Mouse (Mus musculus): ENCODE measurements around the gene Flot1. TPM values are rescaled to one million over a fixed set of nuclear protein-coding genes. Genes with fewer than 3 reads are reported as not detected.
A peak's percentile ranks its signal among the peaks of the same experiment; 100 is the strongest.

Gene Flot1
- total and polyA plus RNA-seq, 2 experiments from 2014 or later, result 103 to 113 TPM

DNA sequence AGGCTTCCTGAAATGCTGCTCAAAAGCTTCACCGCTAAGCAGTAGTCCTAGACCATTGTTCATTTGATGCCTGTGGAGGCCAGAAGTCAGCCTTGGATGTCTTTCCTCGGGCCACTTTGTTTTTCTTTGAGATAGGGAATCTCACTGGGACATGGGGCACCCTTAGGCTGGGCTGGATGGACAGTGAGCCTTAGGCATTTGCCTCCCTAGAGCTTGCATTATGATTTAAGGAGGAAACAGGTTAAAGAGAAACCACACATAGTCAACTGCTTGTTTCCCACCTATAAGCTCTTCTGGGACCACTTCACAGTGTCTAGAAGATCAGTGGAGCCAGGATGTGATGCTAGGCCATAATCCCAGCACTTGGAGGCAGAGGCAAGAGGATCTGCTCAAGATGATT, 36.8 kb downstream of the Flot1 start:
- 78% methylated on average over 2 of the region's 2 CpGs for WGBS
- Histone ChIP-seq H3K9ac (no peak overlapping the region), H3K4me2 (ENCODE audit: low read depth) (no peak overlapping the region)

DNA sequence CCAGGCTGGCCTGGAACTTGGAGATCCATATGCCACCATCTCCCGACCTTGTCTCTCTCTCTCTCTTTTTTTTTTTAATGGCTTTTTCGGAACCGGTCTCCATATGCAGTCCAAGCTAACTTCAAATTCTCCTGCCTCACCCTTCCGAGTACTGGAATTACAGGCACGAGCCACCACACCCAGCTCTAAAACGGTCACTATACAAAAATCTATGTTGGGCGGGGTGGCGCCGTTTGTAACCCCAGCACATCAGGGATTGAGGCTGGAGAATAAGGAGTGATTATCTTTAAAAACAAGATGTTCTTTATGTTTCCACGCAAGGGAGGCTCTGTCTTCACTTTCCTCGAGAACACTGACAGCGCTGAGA, 37.8 kb downstream of the Flot1 start:
- no peak; the same call in 1 of the 2 replicates for ATAC-seq
- no peaks in the 10 kb centered on the region for H3K9me3 ChIP-seq (ENCODE audit: low read length)
- TF ChIP-seq CTCF (IDR thresholded peaks at IDR 0.05; ENCODE audit: low read depth), result no peak

More for the DNA sequence above, 36.8 kb downstream of the Flot1 start:
- Histone ChIP-seq H3K9me3 (ENCODE audit: low read length) (no peaks in the 10 kb centered on the region), H3K27ac (ENCODE audit: low read depth, low read length) (no peak overlapping the region), H3K36me3 (ENCODE audit: insufficient read depth) (peaks cover 11% of the 10 kb centered on the region; the same call in 1 of the 2 replicates), H3K27me3 (ENCODE audit: insufficient read depth, low read length) (no peaks in the 10 kb centered on the region), H3K4me3 (ENCODE audit: low read depth, low read length) (no peak overlapping the region), H3K4me1 (ENCODE audit: insufficient read depth) (0 out of 2 replicates have a peak, but pooled peaks cover 7% of the 10 kb centered on the region)
- TF ChIP-seq CTCF (IDR thresholded peaks at IDR 0.05; ENCODE audit: low read depth), result no peak
- ATAC-seq, result no peak
- DNase-seq, result no peak

DNA sequence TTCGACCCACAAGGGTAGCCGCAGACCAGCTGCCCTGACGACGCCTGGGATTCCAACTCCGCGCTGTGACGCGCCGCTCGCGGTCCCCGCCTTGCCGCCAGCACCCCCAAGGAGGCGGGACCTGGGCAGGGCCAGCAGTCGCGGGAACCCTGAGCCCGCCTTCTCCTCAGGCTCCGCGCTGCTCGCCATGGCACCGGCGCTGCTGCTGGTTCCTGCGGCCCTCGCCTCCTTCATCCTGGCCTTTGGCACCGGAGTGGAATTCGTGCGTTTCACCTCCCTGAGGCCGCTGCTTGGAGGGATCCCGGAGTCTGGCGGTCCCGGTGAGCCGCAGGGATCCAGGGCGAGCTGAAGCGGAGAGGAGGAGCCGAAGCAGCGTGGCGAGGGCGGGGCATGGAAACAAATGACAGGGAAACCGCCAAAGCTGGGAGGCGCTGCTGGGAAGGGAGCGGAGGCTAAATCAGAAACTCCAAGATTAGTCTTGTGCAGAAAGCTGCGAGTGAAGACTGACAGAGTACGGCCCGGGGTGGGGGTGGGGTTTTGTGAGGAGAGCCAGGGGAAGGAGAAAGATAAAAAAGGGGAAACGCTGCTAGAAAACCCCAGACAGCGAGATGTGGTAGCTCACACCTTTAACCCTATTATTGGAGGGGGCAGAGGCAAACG, 38.3 kb downstream of the Flot1 start, which contains the start of gene Nrm:
TSS of gene Nrm (plus strand) at position 121 of the 660 bp plus-strand sequence.
- peak within 1 kb of the TSS; percentile 60 for H3K4me2 ChIP-seq (ENCODE audit: low read depth)
- H3K36me3 ChIP-seq (ENCODE audit: insufficient read depth), result peaks cover 7% of the 10 kb centered on the region; the same call in 1 of the 2 replicates
- DNase-seq (peak; percentile 94), ATAC-seq (peak; percentile 95)
- peak within 1 kb of the TSS; percentile 94 for H3K27ac ChIP-seq (ENCODE audit: low read depth, low read length)
- H3K9ac ChIP-seq, result peak within 1 kb of the TSS; percentile 80
- H3K9me3 ChIP-seq (ENCODE audit: low read length), result no peaks in the 10 kb centered on the region
- peak within 1 kb of the TSS; percentile 76 for H3K4me3 ChIP-seq (ENCODE audit: low read depth, low read length)
- peaks cover 7% of the 10 kb centered on the region; the same call in 1 of the 2 replicates for H3K4me1 ChIP-seq (ENCODE audit: insufficient read depth)
- WGBS, result 2% methylated on average over 47 of the region's 47 CpGs
- no peaks in the 10 kb centered on the region for H3K27me3 ChIP-seq (ENCODE audit: insufficient read depth, low read length)
- peak; percentile 70 for TF ChIP-seq CTCF (IDR thresholded peaks at IDR 0.05; ENCODE audit: low read depth)

More for the DNA sequence above, 37.8 kb downstream of the Flot1 start:
- H3K27me3 ChIP-seq (ENCODE audit: insufficient read depth, low read length), result no peaks in the 10 kb centered on the region
- WGBS, result 4% methylated on average over 12 of the region's 12 CpGs
- peaks cover 7% of the 10 kb centered on the region; the same call in 1 of the 2 replicates for H3K4me1 ChIP-seq (ENCODE audit: insufficient read depth)
- H3K9ac ChIP-seq, result peak overlapping the region; percentile 80
- no peak for DNase-seq
- H3K36me3 ChIP-seq (ENCODE audit: insufficient read depth), result peaks cover 7% of the 10 kb centered on the region; the same call in 1 of the 2 replicates
- peak overlapping the region; percentile 76 for H3K4me3 ChIP-seq (ENCODE audit: low read depth, low read length)
- H3K27ac ChIP-seq (ENCODE audit: low read depth, low read length), result peak overlapping the region; percentile 94
- H3K4me2 ChIP-seq (ENCODE audit: low read depth), result peak overlapping the region; percentile 60

DNA sequence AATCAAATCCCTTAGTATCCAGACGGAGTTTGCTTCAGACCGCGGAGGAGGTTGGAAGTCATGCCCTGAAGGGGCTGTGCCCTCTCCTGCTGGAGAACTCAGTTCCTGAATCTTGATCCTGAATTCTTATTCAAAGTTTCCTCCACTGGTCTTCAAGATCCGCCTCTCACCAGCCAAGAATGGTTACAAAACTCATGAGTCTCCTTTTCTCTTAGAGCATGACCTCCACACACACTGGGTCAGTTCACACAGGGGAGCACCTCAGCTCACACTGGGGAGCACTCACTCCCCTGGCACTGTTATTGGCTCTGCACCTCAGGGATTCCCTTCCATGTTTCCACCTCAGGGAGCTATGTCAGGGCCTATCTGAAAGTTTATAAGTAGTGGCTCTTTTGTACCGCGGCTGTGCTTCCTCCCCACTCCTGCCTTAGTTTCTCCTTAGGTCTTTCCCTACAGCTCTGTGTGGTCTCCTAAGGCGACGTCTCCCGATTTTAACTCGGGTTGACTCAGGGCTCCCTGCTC, 41.9 kb downstream of the Flot1 start:
- DNase-seq, result no peak
- no peaks in the 10 kb centered on the region for H3K9me3 ChIP-seq (ENCODE audit: low read length)
- H3K27me3 ChIP-seq (ENCODE audit: insufficient read depth, low read length), result no peaks in the 10 kb centered on the region
- TF ChIP-seq CTCF (IDR thresholded peaks at IDR 0.05; ENCODE audit: low read depth), result no peak
- H3K4me2 ChIP-seq (ENCODE audit: low read depth), result peak overlapping the region; percentile 56
- peaks cover 23% of the 10 kb centered on the region for H3K4me1 ChIP-seq (ENCODE audit: insufficient read depth)
- peak overlapping the region; percentile 70 for H3K4me3 ChIP-seq (ENCODE audit: low read depth, low read length)
- no peaks in the 10 kb centered on the region for H3K36me3 ChIP-seq (ENCODE audit: insufficient read depth)
- peak overlapping the region; percentile 61 for H3K9ac ChIP-seq
- WGBS, result 25% methylated on average over 10 of the region's 10 CpGs
- peak overlapping the region; percentile 83 for H3K27ac ChIP-seq (ENCODE audit: low read depth, low read length)
- no peak for ATAC-seq

DNA sequence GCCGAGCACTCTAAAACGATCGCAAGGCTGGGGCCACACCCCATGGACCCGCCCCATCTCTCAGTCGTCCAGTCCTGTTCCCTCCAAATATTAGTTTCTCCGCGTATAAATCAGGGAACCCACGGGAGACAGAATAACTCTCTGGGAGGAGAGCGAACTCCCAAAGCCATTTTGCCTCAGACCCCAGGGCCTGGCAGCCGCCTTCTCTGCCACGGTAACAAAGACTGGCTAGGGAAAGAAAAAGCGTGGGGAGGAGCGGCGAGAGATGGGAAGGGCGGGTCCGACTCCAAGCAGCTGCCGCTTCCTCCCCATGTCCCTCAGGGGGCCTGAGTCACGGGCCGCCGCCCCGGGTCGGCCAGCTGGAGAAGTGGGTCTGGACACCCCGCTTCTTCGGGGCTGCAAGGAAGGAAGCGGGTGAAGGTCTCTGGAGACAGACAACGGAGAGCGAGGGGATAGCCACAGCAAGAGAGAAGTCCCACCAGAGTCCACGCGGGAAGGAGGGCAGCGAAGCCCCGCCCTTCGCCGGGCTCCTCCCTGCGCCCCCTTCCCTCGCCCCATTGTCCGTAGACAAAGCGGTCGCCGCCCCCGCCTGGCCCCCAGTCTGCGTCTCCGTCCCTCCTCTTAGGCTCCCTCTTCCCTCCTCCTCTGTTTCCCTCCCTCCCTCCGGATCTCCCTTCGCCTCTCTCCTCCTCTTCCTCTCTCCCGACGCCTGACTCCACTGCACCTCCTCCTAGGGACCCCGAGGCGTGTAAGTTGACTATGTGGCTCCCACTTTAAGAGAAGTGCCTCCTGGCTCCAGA, 42.7 kb downstream of the Flot1 start, which contains the start of gene Ppp1r18:
TSS of gene Ppp1r18 (plus strand) at position 113 of the 800 bp plus-strand sequence.
- peak; percentile 80 for DNase-seq
- Histone ChIP-seq H3K36me3 (ENCODE audit: insufficient read depth) (no peaks in the 10 kb centered on the region), H3K4me1 (ENCODE audit: insufficient read depth) (peaks cover 29% of the 10 kb centered on the region), H3K4me2 (ENCODE audit: low read depth) (peak within 1 kb of the TSS; percentile 56), H3K27me3 (ENCODE audit: insufficient read depth, low read length) (no peaks in the 10 kb centered on the region), H3K9me3 (ENCODE audit: low read length) (no peaks in the 10 kb centered on the region), H3K27ac (ENCODE audit: low read depth, low read length) (peak within 1 kb of the TSS; percentile 83), H3K9ac (peak within 1 kb of the TSS; percentile 61), H3K4me3 (ENCODE audit: low read depth, low read length) (peak within 1 kb of the TSS; percentile 70)
- TF ChIP-seq CTCF (IDR thresholded peaks at IDR 0.05; ENCODE audit: low read depth), result no peak
- peak; percentile 36 for ATAC-seq
- WGBS, result under 1% methylated on average over 43 of the region's 48 CpGs

DNA sequence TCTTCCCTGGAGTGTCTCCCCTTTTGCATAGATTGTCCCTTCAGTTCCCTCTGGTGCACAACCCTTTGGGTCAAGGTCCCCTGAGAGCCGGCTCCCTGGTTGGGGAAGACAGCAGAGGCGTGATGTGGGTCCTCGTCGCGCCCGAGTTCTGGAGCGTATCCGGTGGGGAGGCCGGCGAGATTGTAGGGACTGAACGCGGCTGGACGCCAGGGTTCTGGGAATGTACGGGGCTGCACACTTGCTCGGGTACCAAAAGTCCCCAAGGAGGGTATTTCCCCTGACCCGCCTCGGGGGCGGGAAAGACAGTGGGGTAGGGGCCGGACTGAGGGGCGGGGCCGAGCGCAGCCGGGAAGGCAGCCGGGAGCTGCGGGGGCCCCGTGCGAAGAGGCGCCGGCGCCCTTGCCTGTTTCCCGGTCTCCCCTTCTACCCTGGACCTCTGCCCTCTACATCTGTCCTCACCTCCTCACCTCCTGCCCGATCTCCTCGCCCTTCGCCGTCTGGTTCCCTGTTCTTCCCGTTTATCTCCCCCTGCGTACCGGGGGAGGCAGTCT, 43.3 kb downstream of the Flot1 start:
- peaks cover 27% of the 10 kb centered on the region for H3K4me1 ChIP-seq (ENCODE audit: insufficient read depth)
- H3K27me3 ChIP-seq (ENCODE audit: insufficient read depth, low read length), result no peaks in the 10 kb centered on the region
- TF ChIP-seq CTCF (IDR thresholded peaks at IDR 0.05; ENCODE audit: low read depth), result no peak
- peak overlapping the region; percentile 61 for H3K9ac ChIP-seq
- ATAC-seq (peak; percentile 32), DNase-seq (no peak)
- peak overlapping the region; percentile 56 for H3K4me2 ChIP-seq (ENCODE audit: low read depth)
- under 1% methylated on average over 37 of the region's 38 CpGs for WGBS
- no peaks in the 10 kb centered on the region for H3K36me3 ChIP-seq (ENCODE audit: insufficient read depth)
- H3K4me3 ChIP-seq (ENCODE audit: low read depth, low read length), result peak overlapping the region; percentile 70
- peak overlapping the region; percentile 83 for H3K27ac ChIP-seq (ENCODE audit: low read depth, low read length)
- no peaks in the 10 kb centered on the region for H3K9me3 ChIP-seq (ENCODE audit: low read length)

Measured in forebrain, postnatal 0 days (tissue).